Mouse (Mus musculus): ENCODE data around the gene Gm11563.

- no peak for TF ChIP-seq POLR2A (IDR thresholded peaks at IDR 0.05; ENCODE audit: extremely low read depth, insufficient read depth, low read length)
- no peak for TF ChIP-seq CTCF (IDR thresholded peaks at IDR 0.05; ENCODE audit: low read depth, low read length)
These were observed 21.7 kb downstream of the Gm11563 start for GRCm38 (mm10) chr11:99637086-99637485.
